Mouse (Mus musculus) MEL (cell line): ENCODE measurements around the gene Tbl2. TPM values are rescaled to one million over a fixed set of nuclear protein-coding genes. Genes with fewer than 3 reads are reported as not detected.

Source experiments
- DNase-seq: peaks from one replicate; pipeline ENCODE4 v3.0.0; 2011; ENCODE audit warnings: low read depth, low spot score
- H3K27ac ChIP-seq: 2 replicates; pipeline ENCODE4 v1.5.1; 2012; ENCODE audit warnings: low read depth, mild to moderate bottlenecking, control low read depth, low read length, moderate library complexity; ENCODE audit not compliant: control insufficient read depth
- H3K27me3 ChIP-seq, 2 experiments: fragments of 150-350 bp in 1 of 2; sonication (generic) in 1 of 2; 2 replicates each; pipeline ENCODE4 v1.6.1; 2012; ENCODE audit warnings: low read length in 2 of 2, mild to moderate bottlenecking in 2 of 2, improper control_type of control experiment in 1 of 2, moderate library complexity in 1 of 2; ENCODE audit not compliant: insufficient read depth in 2 of 2, control insufficient read depth in 1 of 2
- H3K36me3 ChIP-seq, 2 experiments: 2 replicates each; pipeline ENCODE4 v1.6.1; 2012 to 2014; ENCODE audit warnings: low read length in 2 of 2, improper control_type of control experiment in 1 of 2, inconsistent platforms in 1 of 2, mild to moderate bottlenecking in 1 of 2; ENCODE audit not compliant: insufficient read depth in 2 of 2, control insufficient read depth in 1 of 2
- H3K4me1 ChIP-seq, 2 experiments: fragments of 150-350 bp in 1 of 2; sonication (generic) in 1 of 2; 2 replicates each; pipeline ENCODE4 v1.6.1; 2012; ENCODE audit warnings: low read length in 2 of 2, improper control_type of control experiment in 1 of 2, mild to moderate bottlenecking in 1 of 2; ENCODE audit not compliant: insufficient read depth in 2 of 2, control insufficient read depth in 1 of 2
- H3K4me3 ChIP-seq, 2 experiments: fragments of 150-350 bp in 1 of 2; sonication (generic) in 1 of 2; 2 replicates each; pipeline ENCODE4 v1.5.1; 2012; ENCODE audit warnings: low read depth in 2 of 2, low read length in 2 of 2, mild to moderate bottlenecking in 2 of 2, moderate library complexity in 2 of 2, control low read depth in 1 of 2, improper control_type of control experiment in 1 of 2; ENCODE audit not compliant: control insufficient read depth in 1 of 2, insufficient read depth in 1 of 2
- H3K79me2 ChIP-seq: 2 replicates; pipeline ENCODE4 v1.6.1; 2012; ENCODE audit warnings: mild to moderate bottlenecking, low read length, moderate library complexity; ENCODE audit not compliant: control insufficient read depth, poor library complexity, insufficient read depth
- H3K9ac ChIP-seq: 2 replicates; pipeline ENCODE4 v1.6.1; 2012; ENCODE audit warnings: low read depth, mild to moderate bottlenecking, control low read depth, low read length, moderate library complexity; ENCODE audit not compliant: control insufficient read depth, poor library complexity, severe bottlenecking
- H3K9me3 ChIP-seq: fragments of 150-350 bp; sonication (generic); replicated peaks from 2 replicates; pipeline ENCODE4 v1.6.1; 2012; ENCODE audit warnings: mild to moderate bottlenecking, low read length, improper control_type of control experiment, moderate library complexity; ENCODE audit not compliant: insufficient read depth
- BHLHE40 ChIP-seq: IDR thresholded peaks from 2 replicates; pipeline ENCODE4 v1.6.1; 2012; ENCODE audit warnings: low read depth, mild to moderate bottlenecking, inconsistent platforms, low read length, improper control_type of control experiment, borderline replicate concordance
- CHD2 ChIP-seq: IDR thresholded peaks from 2 replicates; pipeline ENCODE4 v1.6.1; 2011; ENCODE audit warnings: low read length, improper control_type of control experiment
- CTCF ChIP-seq, 3 experiments: IDR thresholded peaks in 2 of 3; conservative IDR thresholded peaks in 1 of 3; 2 replicates each; pipeline ENCODE4 v1.5.1; 2011 to 2012; ENCODE audit warnings: low read length in 3 of 3, low read depth in 2 of 3, mild to moderate bottlenecking in 2 of 3, improper control_type of control experiment in 1 of 3, inconsistent platforms in 1 of 3, mixed read lengths in 1 of 3, moderate library complexity in 1 of 3; ENCODE audit not compliant: control insufficient read depth in 1 of 3, insufficient read depth in 1 of 3, poor library complexity in 1 of 3, severe bottlenecking in 1 of 3
- E2F4 ChIP-seq: IDR thresholded peaks from 2 replicates; pipeline ENCODE4 v1.6.1; 2011; ENCODE audit warnings: low read depth, low read length, improper control_type of control experiment, borderline replicate concordance
- GABPA ChIP-seq: IDR thresholded peaks from 2 replicates; pipeline ENCODE4 v1.6.1; 2012; ENCODE audit warnings: low read depth, mild to moderate bottlenecking, inconsistent platforms, low read length, improper control_type of control experiment, moderate library complexity
- GATA1 ChIP-seq: IDR thresholded peaks from 2 replicates; pipeline ENCODE4 v1.6.1; 2011; ENCODE audit warnings: low read depth, low read length, improper control_type of control experiment
- HCFC1 ChIP-seq: IDR thresholded peaks from 2 replicates; pipeline ENCODE4 v1.6.1; 2012; ENCODE audit warnings: low read depth, mild to moderate bottlenecking, inconsistent platforms, low read length, improper control_type of control experiment, moderate library complexity
- JUND ChIP-seq: IDR thresholded peaks from 2 replicates; pipeline ENCODE4 v1.6.1; 2011; ENCODE audit warnings: low read depth, mild to moderate bottlenecking, improper control_type of control experiment, low read length
- KAT2A ChIP-seq: conservative IDR thresholded peaks from 2 replicates; pipeline ENCODE4 v1.6.1; 2012; ENCODE audit warnings: low read depth, low read length, improper control_type of control experiment, inconsistent platforms
- MAFK ChIP-seq: IDR thresholded peaks from 2 replicates; pipeline ENCODE4 v1.6.1; 2011; ENCODE audit warnings: low read depth, mild to moderate bottlenecking, low read length, improper control_type of control experiment, borderline replicate concordance
- MAZ ChIP-seq: IDR thresholded peaks from 2 replicates; pipeline ENCODE4 v1.6.1; 2012; ENCODE audit warnings: low read depth, mild to moderate bottlenecking, inconsistent platforms, low read length, improper control_type of control experiment
- MEF2A ChIP-seq: IDR thresholded peaks from 2 replicates; pipeline ENCODE4 v1.6.1; 2014; ENCODE audit warnings: low read depth, mild to moderate bottlenecking, inconsistent platforms, low read length, improper control_type of control experiment; ENCODE audit not compliant: poor library complexity, insufficient replicate concordance, severe bottlenecking; ENCODE audit errors: extremely low read depth
- MXI1 ChIP-seq: IDR thresholded peaks from 2 replicates; pipeline ENCODE4 v1.6.1; 2011; ENCODE audit warnings: mild to moderate bottlenecking, low read depth, low read length, improper control_type of control experiment
- MYB ChIP-seq: IDR thresholded peaks from 2 replicates; pipeline ENCODE4 v1.6.1; 2011; ENCODE audit warnings: mild to moderate bottlenecking, low read depth, low read length, improper control_type of control experiment
- POLR2AphosphoS5 ChIP-seq: IDR thresholded peaks from 2 replicates; pipeline ENCODE4 v1.6.1; 2012; ENCODE audit warnings: low read depth, borderline replicate concordance, mild to moderate bottlenecking, inconsistent platforms, low read length, moderate library complexity, mixed read lengths
- RAD21 ChIP-seq: IDR thresholded peaks from 2 replicates; pipeline ENCODE4 v1.6.1; 2011; ENCODE audit warnings: mild to moderate bottlenecking, low read depth, low read length, improper control_type of control experiment
- SIN3A ChIP-seq: IDR thresholded peaks from 2 replicates; pipeline ENCODE4 v1.6.1; 2012; ENCODE audit warnings: low read length, improper control_type of control experiment, inconsistent platforms
- TAL1 ChIP-seq: IDR thresholded peaks from 2 replicates; pipeline ENCODE4 v1.6.1; 2012; ENCODE audit warnings: mild to moderate bottlenecking, inconsistent platforms, low read length, moderate library complexity, mixed read lengths
- TCF12 ChIP-seq: IDR thresholded peaks from 2 replicates; pipeline ENCODE4 v1.6.1; 2014; ENCODE audit warnings: low read depth, mild to moderate bottlenecking, inconsistent platforms, low read length, improper control_type of control experiment, moderate library complexity
- USF1 ChIP-seq: IDR thresholded peaks from 2 replicates; pipeline ENCODE4 v1.6.1; 2014; ENCODE audit warnings: low read depth, mild to moderate bottlenecking, inconsistent platforms, low read length, improper control_type of control experiment, moderate library complexity
- USF2 ChIP-seq, 2 experiments: IDR thresholded peaks; 2 replicates each; pipeline ENCODE4 v1.6.1; 2011 to 2012; ENCODE audit warnings: improper control_type of control experiment in 2 of 2, low read length in 2 of 2, borderline replicate concordance in 1 of 2, inconsistent platforms in 1 of 2, low read depth in 1 of 2, mild to moderate bottlenecking in 1 of 2; ENCODE audit not compliant: insufficient read depth in 1 of 2
- ZC3H11A ChIP-seq: IDR thresholded peaks from 2 replicates; pipeline ENCODE4 v1.6.1; 2012; ENCODE audit warnings: low read depth, mild to moderate bottlenecking, inconsistent platforms, low read length, improper control_type of control experiment
- ZKSCAN1 ChIP-seq: IDR thresholded peaks from 2 replicates; pipeline ENCODE4 v1.6.1; 2012; ENCODE audit warnings: low read depth, mild to moderate bottlenecking, inconsistent platforms, low read length, improper control_type of control experiment, moderate library complexity
- polyA plus RNA-seq, 2 experiments: library from polyadenylated mRNA; stranded (reverse) in 1 of 2; unstranded in 1 of 2; fragments of >175 nt in 1 of 2; fragments of >200 nt in 1 of 2; gene quantifications; 2 replicates each; pipeline versions ENCODE4 v1.2.1 to v1.2.4; 2012; ENCODE audit warnings: low replicate concordance in 2 of 2, low read depth in 1 of 2; ENCODE audit not compliant: insufficient read length in 2 of 2, insufficient read depth in 1 of 2, missing spikeins in 1 of 2
- total RNA-seq: library from RNA; depleted of rRNA; stranded (reverse); fragments of 300-350 nt; gene quantifications from 2 replicates; pipeline ENCODE4 v1.2.3, GENCODE M21; 2012

Gene Tbl2
- total and polyA plus RNA-seq, 3 experiments: 20.5 to 30.3 TPM; not detected in 1

DNA sequence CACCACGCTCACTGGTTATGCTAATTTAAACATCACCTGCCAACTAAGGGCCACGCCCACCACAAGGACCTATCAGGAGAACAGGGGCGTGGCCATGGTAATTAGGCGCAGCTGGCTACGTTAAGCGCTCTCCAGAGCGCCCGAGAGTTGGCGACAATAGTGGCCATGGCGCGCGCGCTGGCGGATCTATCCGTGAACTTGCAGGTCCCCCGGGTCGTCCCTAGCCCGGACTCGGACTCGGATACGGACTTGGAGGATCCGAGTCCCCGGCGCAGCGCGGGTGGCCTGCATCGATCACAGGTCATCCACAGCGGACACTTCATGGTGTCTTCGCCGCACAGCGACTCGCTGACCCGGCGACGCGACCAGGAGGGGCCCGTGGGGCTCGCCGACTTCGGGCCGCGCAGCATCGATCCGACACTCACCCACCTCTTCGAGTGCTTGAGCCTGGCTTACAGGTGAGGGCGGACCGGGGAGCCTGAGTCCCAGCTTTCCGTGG, 42.6 kb upstream of the Tbl2 start:
- DNase-seq: no peak
- no peaks in the 10 kb centered on the region for H3K27me3 ChIP-seq
- no peaks in the 10 kb centered on the region for H3K79me2 ChIP-seq
- H3K9ac ChIP-seq: no peak overlapping the region
- no peaks in the 10 kb centered on the region for H3K9me3 ChIP-seq
- no peak for TF ChIP-seq BHLHE40
- no peak for TF ChIP-seq RAD21
- TF ChIP-seq ZKSCAN1: no peak
- TF ChIP-seq TCF12: no peak
- no peak for TF ChIP-seq POLR2AphosphoS5
- TF ChIP-seq TAL1: no peak
- no peak for TF ChIP-seq ZC3H11A
- TF ChIP-seq HCFC1: no peak
- TF ChIP-seq GATA1: no peak
- no peak for TF ChIP-seq CTCF (IDR thresholded peaks at IDR 0.05 in 2 of 3, conservative IDR thresholded peaks at IDR 0.05 in 1 of 3; ENCODE audit: control insufficient read depth in 1 of 3, insufficient read depth in 1 of 3, low read depth in 2 of 3, low read length in 3 of 3, poor library complexity in 1 of 3, severe bottlenecking in 1 of 3)
- no peak for TF ChIP-seq E2F4
- no peak for TF ChIP-seq JUND
- H3K4me3 ChIP-seq: no peak overlapping the region
- no peak overlapping the region for H3K27ac ChIP-seq
- no peaks in the 10 kb centered on the region for H3K4me1 ChIP-seq
- no peaks in the 10 kb centered on the region for H3K36me3 ChIP-seq

- Histone ChIP-seq H3K36me3 (no peaks in the 10 kb centered on the region), H3K4me1 (no peaks in the 10 kb centered on the region), H3K79me2 (no peaks in the 10 kb centered on the region), H3K27me3 (no peaks in the 10 kb centered on the region), H3K4me3 (no peak overlapping the region)
- no peak for DNase-seq
- TF ChIP-seq KAT2A: no peak
- TF ChIP-seq JUND: no peak
- no peak for TF ChIP-seq CHD2
- no peak for TF ChIP-seq USF1
- TF ChIP-seq MXI1: no peak
- no peak for TF ChIP-seq TAL1
- TF ChIP-seq USF2 (IDR thresholded peaks at IDR 0.05; ENCODE audit: borderline replicate concordance in 1 of 2, insufficient read depth in 1 of 2, low read depth in 1 of 2, low read length in 2 of 2): no peak
- no peak for TF ChIP-seq GATA1
- TF ChIP-seq GABPA: no peak
- no peak for TF ChIP-seq E2F4
- no peak for TF ChIP-seq SIN3A
- no peak for TF ChIP-seq MAFK
- TF ChIP-seq MYB: no peak
- no peak for TF ChIP-seq MAZ
- TF ChIP-seq MEF2A: no peak
- TF ChIP-seq, all 39 proteins: peak for 0
- H3K27ac ChIP-seq: no peak overlapping the region
- H3K9me3 ChIP-seq: no peaks in the 10 kb centered on the region
- H3K9ac ChIP-seq: no peak overlapping the region
Measured at GRCm38 (mm10) chr5:135107521-135108501, 41.6 kb upstream of the Tbl2 start.
